Mouse (Mus musculus) megakaryocyte, embryonic 14.5 days (primary cell): ENCODE data around the gene Calr4. TPM values are rescaled to one million over a fixed set of nuclear protein-coding genes. Genes with fewer than 3 reads are reported as not detected.

ENCODE experiments used
- H3K27me3 ChIP-seq: replicated peaks from 2 replicates; pipeline ENCODE3; 2012; ENCODE audit warnings: inconsistent platforms
- H3K36me3 ChIP-seq: replicated peaks from 2 replicates; pipeline ENCODE3; 2012; ENCODE audit warnings: low read length, inconsistent platforms, mixed read lengths
- H3K4me1 ChIP-seq: 2 replicates; pipeline ENCODE4 v1.6.1; 2012; ENCODE audit warnings: inconsistent platforms
- H3K4me3 ChIP-seq: replicated peaks from 2 replicates; pipeline ENCODE3; 2012; ENCODE audit warnings: moderate library complexity, mild to moderate bottlenecking, inconsistent platforms
- H3K9me3 ChIP-seq: 2 replicates; pipeline ENCODE4 v1.6.1; 2012; ENCODE audit warnings: inconsistent platforms
- FLI1 ChIP-seq: IDR thresholded peaks from 2 replicates; pipeline ENCODE4 v1.6.1; 2012; ENCODE audit warnings: low read length, inconsistent platforms, mixed read lengths
- GATA1 ChIP-seq: IDR thresholded peaks from 3 replicates; pipeline ENCODE4 v1.6.1; 2012; ENCODE audit warnings: mixed read lengths, low read length, inconsistent platforms, borderline replicate concordance
- polyA plus RNA-seq: library from polyadenylated mRNA; stranded (reverse); fragments of >175 nt; gene quantifications from 2 replicates; pipeline ENCODE4 v1.2.3, GENCODE M21; 2012; ENCODE audit warnings: low replicate concordance; ENCODE audit not compliant: insufficient read depth

Calr4 gene
- polyA plus RNA-seq, 1 experiment, result not detected

- TF ChIP-seq FLI1 (no peak), GATA1 (no peak)
- Histone ChIP-seq H3K9me3 (peaks cover 4% of the 10 kb centered on the region; the same call in 1 of the 2 replicates), H3K27me3 (peaks cover 6% of the 10 kb centered on the region), H3K4me1 (peaks cover 43% of the 10 kb centered on the region), H3K36me3 (no peaks in the 10 kb centered on the region), H3K4me3 (no peak overlapping the region)
Observed at GRCm38 (mm10) chr4:109252199-109252598, 17.9 kb downstream of the Calr4 start.

- Histone ChIP-seq H3K4me3 (peak overlapping the region; percentile 59), H3K4me1 (peaks cover 46% of the 10 kb centered on the region), H3K27me3 (peaks cover 1% of the 10 kb centered on the region), H3K9me3 (peaks cover 4% of the 10 kb centered on the region; the same call in 1 of the 2 replicates), H3K36me3 (no peaks in the 10 kb centered on the region)
- no peak for TF ChIP-seq FLI1
- no peak for TF ChIP-seq GATA1
Observed at GRCm38 (mm10) chr4:109253664-109254151, 19.4 kb downstream of the Calr4 start.

- Histone ChIP-seq H3K4me3 (no peak overlapping the region), H3K27me3 (no peaks in the 10 kb centered on the region), H3K36me3 (no peaks in the 10 kb centered on the region), H3K9me3 (peaks cover 4% of the 10 kb centered on the region; the same call in 1 of the 2 replicates), H3K4me1 (peaks cover 46% of the 10 kb centered on the region)
- TF ChIP-seq FLI1, result no peak
Observed at GRCm38 (mm10) chr4:109254511-109254910, 20.2 kb downstream of the Calr4 start.

GRCm38 (mm10) chr4:109255321-109255720 is 21.0 kb downstream of the Calr4 start:
- H3K4me1 ChIP-seq, result peaks cover 46% of the 10 kb centered on the region
- no peaks in the 10 kb centered on the region for H3K27me3 ChIP-seq
- TF ChIP-seq FLI1, result no peak
- no peak for TF ChIP-seq GATA1
- no peak overlapping the region for H3K4me3 ChIP-seq
- no peaks in the 10 kb centered on the region for H3K36me3 ChIP-seq
- H3K9me3 ChIP-seq, result peaks cover 4% of the 10 kb centered on the region; the same call in 1 of the 2 replicates

- Histone ChIP-seq H3K4me1 (peaks cover 49% of the 10 kb centered on the region), H3K4me3 (no peak overlapping the region), H3K36me3 (no peaks in the 10 kb centered on the region), H3K27me3 (no peaks in the 10 kb centered on the region), H3K9me3 (peaks cover 4% of the 10 kb centered on the region; the same call in 1 of the 2 replicates)
- TF ChIP-seq GATA1 (no peak), FLI1 (no peak)
Observed at GRCm38 (mm10) chr4:109255727-109256417, 21.6 kb downstream of the Calr4 start.

- Histone ChIP-seq H3K27me3 (no peaks in the 10 kb centered on the region), H3K4me3 (no peak overlapping the region), H3K36me3 (no peaks in the 10 kb centered on the region), H3K4me1 (peaks cover 50% of the 10 kb centered on the region), H3K9me3 (peaks cover 4% of the 10 kb centered on the region; the same call in 1 of the 2 replicates)
- TF ChIP-seq GATA1 (no peak), FLI1 (no peak)
Observed at GRCm38 (mm10) chr4:109256791-109257190, 22.5 kb downstream of the Calr4 start.

GRCm38 (mm10) chr4:109257639-109258038 is 23.4 kb downstream of the Calr4 start:
- Histone ChIP-seq H3K4me3 (no peak overlapping the region), H3K4me1 (peaks cover 50% of the 10 kb centered on the region), H3K9me3 (peaks cover 4% of the 10 kb centered on the region; the same call in 1 of the 2 replicates), H3K36me3 (no peaks in the 10 kb centered on the region), H3K27me3 (no peaks in the 10 kb centered on the region)
- TF ChIP-seq GATA1, result no peak
- TF ChIP-seq FLI1, result no peak

- no peak for TF ChIP-seq GATA1
- TF ChIP-seq FLI1, result no peak
- Histone ChIP-seq H3K36me3 (no peaks in the 10 kb centered on the region), H3K9me3 (no peaks in the 10 kb centered on the region), H3K4me3 (no peak overlapping the region), H3K27me3 (peaks cover 2% of the 10 kb centered on the region), H3K4me1 (peaks cover 38% of the 10 kb centered on the region)
Observed at GRCm38 (mm10) chr4:109262068-109262467, 27.8 kb downstream of the Calr4 start.

GRCm38 (mm10) chr4:109266056-109266455 is 31.8 kb downstream of the Calr4 start:
- Histone ChIP-seq H3K27me3 (peaks cover 4% of the 10 kb centered on the region), H3K4me3 (no peak overlapping the region), H3K9me3 (no peaks in the 10 kb centered on the region), H3K4me1 (peaks cover 32% of the 10 kb centered on the region), H3K36me3 (no peaks in the 10 kb centered on the region)
- no peak for TF ChIP-seq FLI1

- Histone ChIP-seq H3K36me3 (no peaks in the 10 kb centered on the region), H3K4me1 (peaks cover 31% of the 10 kb centered on the region), H3K9me3 (no peaks in the 10 kb centered on the region), H3K27me3 (peaks cover 7% of the 10 kb centered on the region), H3K4me3 (no peak overlapping the region)
- TF ChIP-seq FLI1 (no peak), GATA1 (no peak)
Observed at GRCm38 (mm10) chr4:109266744-109267143, 32.5 kb downstream of the Calr4 start.
